Mouse (Mus musculus) megakaryocyte-erythroid progenitor cell, adult 5-6 weeks (primary cell): ENCODE results near the gene Bbs9. TPM values are rescaled to one million over a fixed set of nuclear protein-coding genes. Genes with fewer than 3 reads are reported as not detected.
"Not testable (repeated sequence)": the region's sequence is repeated elsewhere in the genome, so short reads cannot be mapped to it uniquely, and the experiment has no call there.

Experiments
- ATAC-seq: replicated peaks from 2 replicates; pipeline ENCODE4 v1.8.0; 2016; ENCODE audit warnings: mild to moderate bottlenecking, inconsistent platforms; ENCODE audit not compliant: severe bottlenecking, poor library complexity, low FRiP score, low TSS enrichment
- total RNA-seq, 2 experiments: library from RNA; stranded (forward) in 1 of 2; stranded (reverse) in 1 of 2; fragments of 200-1000, 215-1000 nt in 1 of 2; fragments of >200 nt in 1 of 2; fragmentation: Nextera tagmentation in 1 of 2; gene quantifications; 2 replicates each; pipeline ENCODE4 v1.2.3; 2014 to 2017

The Bbs9 gene
- total RNA-seq, 2 experiments from 2014 or later = 20.2 to 25.8 TPM

DNA sequence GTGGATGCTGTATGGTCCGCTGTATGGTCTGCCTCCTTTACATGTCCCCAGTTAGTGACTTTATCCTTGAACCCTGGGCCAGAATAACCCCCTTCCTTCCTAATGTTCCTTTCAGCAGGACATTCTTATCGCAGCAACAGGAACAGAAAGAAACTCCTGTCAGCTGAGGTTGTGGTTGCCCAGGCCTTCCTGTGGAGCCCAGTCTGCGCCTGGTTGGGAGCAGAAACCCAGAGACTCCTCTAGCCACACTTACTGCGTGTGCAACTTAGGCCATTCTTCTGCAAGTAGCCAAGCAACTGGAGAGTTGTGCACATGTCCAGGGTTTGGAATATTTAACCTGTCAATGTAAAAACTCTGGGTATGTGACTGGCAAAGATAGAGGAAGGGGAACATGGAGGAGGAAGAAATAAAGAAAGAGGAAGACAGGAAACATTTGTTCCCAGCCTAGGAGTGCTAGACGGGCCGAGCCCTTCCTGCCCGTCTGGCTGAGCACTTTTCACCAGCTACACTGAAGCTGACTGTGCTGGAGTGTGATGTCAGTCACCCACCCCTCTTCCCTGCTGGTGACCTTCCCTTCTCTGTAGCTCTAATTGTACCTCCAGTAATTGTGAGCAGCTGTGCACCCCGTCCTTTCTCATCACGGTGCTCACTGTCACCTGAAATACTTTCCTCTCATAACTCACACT is 339.0 kb downstream of the Bbs9 start:
- ATAC-seq = no peak

- ATAC-seq = no peak
Observed at GRCm38 (mm10) chr9:22815093-22815458, 339.6 kb downstream of the Bbs9 start.

DNA sequence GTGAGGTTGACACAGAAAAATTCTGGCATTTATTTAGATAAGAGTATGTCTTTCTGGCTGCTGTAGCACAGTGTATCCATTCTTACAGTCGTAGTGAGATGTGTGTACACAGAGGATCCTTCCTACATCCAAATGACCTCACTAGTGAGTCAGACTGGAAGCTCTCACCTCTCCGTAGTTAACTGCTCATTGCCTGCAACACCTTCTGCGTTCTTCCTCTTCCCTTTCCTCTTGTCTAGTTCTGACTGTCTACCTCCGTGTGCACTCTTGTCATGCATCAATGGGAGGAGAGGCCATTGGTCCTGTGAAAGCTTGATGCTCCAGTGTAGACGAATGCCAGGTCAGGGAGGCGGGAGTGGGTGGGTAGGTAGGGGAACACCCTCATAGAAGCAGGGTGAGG is 344.0 kb downstream of the Bbs9 start:
- ATAC-seq = no peak

DNA sequence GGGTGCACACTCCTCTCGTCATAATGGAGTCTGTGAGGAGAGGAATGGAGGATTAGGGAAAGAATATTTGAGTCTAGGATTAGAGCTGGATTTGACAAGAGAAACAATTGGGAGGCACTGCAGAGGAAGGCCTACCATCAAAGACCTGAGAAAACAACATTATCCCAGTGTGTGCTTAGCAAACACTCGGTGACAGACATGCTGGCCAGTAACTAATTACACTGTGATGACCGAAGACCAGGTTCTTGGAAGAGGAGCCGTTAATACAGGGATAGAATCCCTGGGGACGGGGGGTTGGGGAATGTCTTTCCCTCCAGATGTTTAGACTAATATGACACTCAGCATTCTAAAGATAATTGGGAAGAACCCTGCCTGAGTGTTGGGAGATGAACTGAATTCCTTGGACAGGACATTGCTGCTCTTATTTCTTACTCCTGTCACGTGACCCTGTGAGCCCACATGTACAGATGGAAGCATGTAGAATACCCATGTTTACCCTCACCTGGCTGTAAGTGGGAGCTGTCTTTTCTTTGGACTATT is 345.2 kb downstream of the Bbs9 start:
- ATAC-seq = no peak

DNA sequence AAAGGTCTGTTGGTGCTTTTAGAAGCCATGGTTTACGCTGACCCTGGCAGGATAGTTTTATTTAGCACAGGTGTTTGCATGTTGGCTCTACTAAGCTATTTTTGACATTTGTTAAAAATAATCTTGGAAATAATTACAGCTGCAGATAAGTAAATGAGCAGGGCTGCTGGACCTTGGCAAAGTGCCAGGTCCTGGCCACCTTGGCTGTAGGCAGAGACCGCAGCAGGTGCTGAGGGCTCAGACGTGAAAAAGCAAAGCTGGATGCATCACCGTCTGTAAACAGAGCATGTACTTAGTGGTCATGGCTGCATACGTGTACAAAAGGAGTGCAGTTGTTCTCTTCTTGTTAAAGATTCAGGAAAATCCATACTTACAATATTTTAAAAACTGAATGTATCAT is 347.3 kb downstream of the Bbs9 start:
- no peak for ATAC-seq

DNA sequence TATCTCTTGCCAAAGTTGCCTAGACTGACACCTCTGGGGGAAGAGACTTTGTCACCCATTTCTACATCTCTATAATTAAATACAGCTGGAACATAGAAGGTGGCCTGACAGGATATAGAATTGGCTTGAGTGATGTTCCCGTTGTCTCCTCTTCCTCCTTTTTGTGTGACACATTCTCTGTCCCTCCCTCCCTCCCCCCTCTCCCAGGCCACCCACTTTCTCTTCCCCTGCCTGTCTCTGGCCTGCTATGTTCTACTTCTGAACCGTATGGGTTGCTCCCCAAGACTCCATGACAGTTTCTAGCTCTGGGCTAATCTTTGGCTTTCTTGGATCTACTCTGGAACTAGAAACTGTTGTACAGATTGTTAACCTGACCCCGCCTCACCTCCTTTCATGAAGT is 348.3 kb downstream of the Bbs9 start:
- ATAC-seq = no peak

GRCm38 (mm10) chr9:22824910-22825309 is 349.4 kb downstream of the Bbs9 start:
- ATAC-seq = no peak

- no peak for ATAC-seq
Observed at GRCm38 (mm10) chr9:22826571-22826990, 351.1 kb downstream of the Bbs9 start.

- no peak for ATAC-seq
Observed at GRCm38 (mm10) chr9:22827176-22827770, 351.8 kb downstream of the Bbs9 start.

- ATAC-seq = no peak
Observed at GRCm38 (mm10) chr9:22829212-22829960, 353.9 kb downstream of the Bbs9 start.

DNA sequence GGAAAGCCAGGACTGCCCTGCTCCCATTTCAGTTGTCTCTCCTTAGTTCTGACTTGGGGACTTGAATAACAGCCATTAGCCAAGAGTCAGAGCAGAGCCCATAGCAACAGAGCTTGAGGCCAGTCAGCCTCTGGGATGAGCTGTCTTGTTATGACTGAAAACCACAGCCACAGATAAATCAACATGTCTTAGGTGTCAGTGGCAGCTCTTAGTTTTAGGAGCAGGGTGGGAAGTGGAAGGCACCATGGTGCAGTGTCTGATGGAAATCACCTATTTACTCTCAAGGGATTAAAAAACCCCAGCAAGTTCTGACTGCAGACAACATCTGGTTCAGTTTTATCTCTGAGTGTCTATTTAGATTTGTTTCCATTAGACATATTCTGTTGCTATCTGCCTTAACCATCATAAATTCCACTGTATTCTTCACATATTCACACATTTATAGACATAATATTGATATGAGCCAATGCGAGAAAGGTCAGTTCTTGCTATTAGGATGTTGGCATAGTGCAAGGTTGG is 359.5 kb downstream of the Bbs9 start:
- no peak for ATAC-seq

GRCm38 (mm10) chr9:22837000-22837399 is 361.5 kb downstream of the Bbs9 start:
- ATAC-seq = no peak

DNA sequence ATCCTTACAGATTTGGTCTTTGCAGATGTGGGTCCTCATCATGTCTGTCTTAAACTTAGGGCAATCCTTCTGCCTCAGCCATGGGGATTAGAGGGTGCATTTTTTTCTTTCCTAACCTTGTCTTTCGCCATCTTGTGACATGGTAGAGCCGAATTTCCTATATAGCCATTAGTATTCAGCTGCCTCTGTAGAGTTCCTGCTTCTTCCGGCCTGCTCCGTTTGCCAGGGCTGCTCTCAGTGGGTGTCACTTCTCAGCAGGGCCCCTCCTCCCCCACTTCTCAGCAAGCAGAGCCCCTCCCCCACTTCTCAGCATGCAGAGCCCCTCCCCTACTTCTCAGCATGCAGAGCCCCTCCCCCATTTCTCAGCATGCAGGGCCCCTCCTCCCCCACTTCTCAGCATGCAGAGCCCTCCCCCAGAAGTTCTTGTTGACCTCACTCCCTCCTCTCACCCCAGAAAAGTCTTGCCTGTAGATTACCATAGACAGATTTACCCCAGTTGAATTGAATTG is 362.2 kb downstream of the Bbs9 start:
- no peak for ATAC-seq

GRCm38 (mm10) chr9:22846048-22846447 is 370.5 kb downstream of the Bbs9 start:
- no peak for ATAC-seq

GRCm38 (mm10) chr9:22846783-22847182 is 371.3 kb downstream of the Bbs9 start:
- ATAC-seq = no peak

DNA sequence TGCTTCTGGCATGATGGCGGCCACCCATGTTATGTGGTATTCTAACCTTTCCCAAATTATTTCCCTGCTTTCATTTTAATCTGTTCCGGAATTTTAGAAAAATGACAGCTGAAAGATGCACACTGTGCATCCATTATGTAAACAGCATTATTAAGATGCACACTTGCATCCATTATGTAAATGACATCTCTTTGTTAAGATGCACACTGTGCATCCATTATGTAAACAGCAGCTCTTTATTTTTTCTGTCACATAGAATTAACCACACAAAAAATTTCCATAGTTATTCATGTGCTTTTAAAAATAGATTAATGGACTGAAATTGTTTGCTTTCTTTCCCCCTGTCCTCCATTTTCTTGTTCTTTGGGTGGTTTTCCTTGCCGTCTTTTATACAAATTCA is 373.3 kb downstream of the Bbs9 start:
- no peak for ATAC-seq

DNA sequence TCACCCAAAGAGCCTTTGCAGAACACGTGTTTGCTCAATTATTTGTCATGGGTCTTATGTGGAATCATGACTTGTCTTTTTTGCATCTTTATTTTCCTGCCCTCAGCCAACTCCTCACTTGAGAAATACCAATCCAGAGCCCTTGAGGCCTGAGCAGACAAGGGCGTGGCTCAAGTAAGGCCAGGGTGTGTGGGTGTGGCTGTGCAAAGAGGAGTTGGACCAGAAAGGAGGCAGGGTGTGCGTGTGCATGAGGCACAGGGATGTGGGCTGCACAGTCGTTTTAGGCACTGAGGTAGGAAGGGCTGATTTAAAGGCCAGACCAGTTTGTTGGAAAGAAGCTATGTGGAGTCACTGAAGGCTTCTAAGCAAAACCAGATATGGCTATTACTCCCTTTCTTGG is 373.7 kb downstream of the Bbs9 start:
- ATAC-seq = peak; percentile 63; the same call in 1 of the 2 replicates

DNA sequence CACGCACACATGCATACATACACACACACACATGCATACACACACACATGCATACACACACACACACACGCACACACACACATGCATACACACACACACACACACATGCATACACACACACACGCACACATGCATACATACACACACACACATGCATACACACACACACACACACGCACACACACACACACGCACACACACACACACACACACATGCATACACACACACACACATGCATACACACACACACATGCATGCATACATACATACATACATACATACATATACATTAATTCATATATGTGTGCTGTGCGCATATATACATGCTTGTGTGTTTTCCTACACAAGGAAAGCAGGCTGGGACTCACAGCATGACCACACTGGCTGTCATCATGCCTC is 393.6 kb downstream of the Bbs9 start:
- not testable (repeated sequence) for ATAC-seq

- ATAC-seq = no peak
Observed at GRCm38 (mm10) chr9:22870661-22871060, 395.1 kb downstream of the Bbs9 start.

- no peak for ATAC-seq
Observed at GRCm38 (mm10) chr9:22875231-22875630, 399.7 kb downstream of the Bbs9 start.
